Mouse (Mus musculus) E14TG2a.4 (cell line): ENCODE results near the gene Nkd1.

Experiments
- H3K27me3 ChIP-seq: 2 replicates; pipeline ENCODE4 v1.6.1; 2014; ENCODE audit warnings: low read length, control low read depth; ENCODE audit not compliant: insufficient read depth
- H3K36me3 ChIP-seq: 2 replicates; pipeline ENCODE4 v1.6.1; 2014; ENCODE audit warnings: low read length, control low read depth; ENCODE audit not compliant: insufficient read depth
- H3K4me1 ChIP-seq: replicated peaks from 2 replicates; pipeline ENCODE4 v1.6.1; 2014; ENCODE audit warnings: low read depth, low read length, control low read depth
- H3K4me3 ChIP-seq: replicated peaks from 2 replicates; pipeline ENCODE4 v1.5.1; 2014; ENCODE audit warnings: mild to moderate bottlenecking, low read length
- H3K9me3 ChIP-seq: 2 replicates; pipeline ENCODE4 v1.6.1; 2014; ENCODE audit warnings: low read length, control low read depth
- CTCF ChIP-seq: conservative IDR thresholded peaks from 2 replicates; pipeline ENCODE4 v1.5.1; 2014; ENCODE audit warnings: low read length
- NANOG ChIP-seq: IDR thresholded peaks from 2 replicates; pipeline ENCODE4 v1.6.1; 2014; ENCODE audit warnings: borderline replicate concordance, low read length, mixed read lengths
- POU5F1 ChIP-seq: IDR thresholded peaks from 2 replicates; pipeline ENCODE4 v1.6.1; 2014; ENCODE audit warnings: low read length, borderline replicate concordance

The Nkd1 gene

GRCm38 (mm10) chr8:88588205-88588889 lies 67.2 kb downstream of the Nkd1 start:
- H3K27me3 ChIP-seq = 0 out of 2 replicates have a peak, but pooled peaks cover 2% of the 10 kb centered on the region
- TF ChIP-seq POU5F1 (no peak), CTCF (no peak), NANOG (no peak)
- peaks cover 17% of the 10 kb centered on the region for H3K9me3 ChIP-seq
- no peak overlapping the region for H3K4me3 ChIP-seq
- no peaks in the 10 kb centered on the region for H3K36me3 ChIP-seq
- no peaks in the 10 kb centered on the region for H3K4me1 ChIP-seq

GRCm38 (mm10) chr8:88590226-88590625 lies 69.1 kb downstream of the Nkd1 start:
- 0 out of 2 replicates have a peak, but pooled peaks cover 2% of the 10 kb centered on the region for H3K27me3 ChIP-seq
- TF ChIP-seq CTCF (no peak), NANOG (no peak), POU5F1 (no peak)
- peaks cover 17% of the 10 kb centered on the region for H3K9me3 ChIP-seq
- H3K4me1 ChIP-seq = no peaks in the 10 kb centered on the region
- no peak overlapping the region for H3K4me3 ChIP-seq
- H3K36me3 ChIP-seq = no peaks in the 10 kb centered on the region

- TF ChIP-seq CTCF (no peak), POU5F1 (no peak), NANOG (no peak)
- H3K9me3 ChIP-seq = peaks cover 8% of the 10 kb centered on the region
- no peaks in the 10 kb centered on the region for H3K36me3 ChIP-seq
- no peaks in the 10 kb centered on the region for H3K4me1 ChIP-seq
- 0 out of 2 replicates have a peak, but pooled peaks cover 2% of the 10 kb centered on the region for H3K27me3 ChIP-seq
- H3K4me3 ChIP-seq = no peak overlapping the region
Measured at GRCm38 (mm10) chr8:88593947-88594346, 72.8 kb downstream of the Nkd1 start.

GRCm38 (mm10) chr8:88596042-88596441 lies 74.9 kb downstream of the Nkd1 start:
- H3K4me3 ChIP-seq = no peak overlapping the region
- H3K36me3 ChIP-seq = no peaks in the 10 kb centered on the region
- H3K4me1 ChIP-seq = no peaks in the 10 kb centered on the region
- TF ChIP-seq POU5F1 (no peak), NANOG (no peak), CTCF (no peak)
- peaks cover 6% of the 10 kb centered on the region; the same call in 1 of the 2 replicates for H3K27me3 ChIP-seq
- H3K9me3 ChIP-seq = no peaks in the 10 kb centered on the region

GRCm38 (mm10) chr8:88598578-88598977 lies 77.4 kb downstream of the Nkd1 start:
- TF ChIP-seq CTCF = no peak
- no peak for TF ChIP-seq POU5F1
- Histone ChIP-seq H3K4me1 (peaks cover 5% of the 10 kb centered on the region), H3K36me3 (no peaks in the 10 kb centered on the region), H3K27me3 (peaks cover 11% of the 10 kb centered on the region), H3K4me3 (no peak overlapping the region), H3K9me3 (no peaks in the 10 kb centered on the region)

- Histone ChIP-seq H3K36me3 (no peaks in the 10 kb centered on the region), H3K4me1 (peaks cover 12% of the 10 kb centered on the region), H3K9me3 (no peaks in the 10 kb centered on the region), H3K4me3 (no peak overlapping the region), H3K27me3 (peaks cover 12% of the 10 kb centered on the region)
- TF ChIP-seq CTCF (no peak), NANOG (no peak), POU5F1 (no peak)
Measured at GRCm38 (mm10) chr8:88599491-88599890, 78.3 kb downstream of the Nkd1 start.

GRCm38 (mm10) chr8:88603446-88603989 lies 82.4 kb downstream of the Nkd1 start:
- Histone ChIP-seq H3K9me3 (no peaks in the 10 kb centered on the region), H3K4me1 (peaks cover 31% of the 10 kb centered on the region), H3K36me3 (no peaks in the 10 kb centered on the region), H3K4me3 (no peak overlapping the region; the same call in 1 of the 2 replicates), H3K27me3 (peaks cover 12% of the 10 kb centered on the region)
- TF ChIP-seq CTCF (no peak), POU5F1 (no peak), NANOG (no peak)

GRCm38 (mm10) chr8:88604065-88605038 lies 83.2 kb downstream of the Nkd1 start:
- H3K4me3 ChIP-seq = no peak overlapping the region; the same call in 1 of the 2 replicates
- peaks cover 12% of the 10 kb centered on the region for H3K27me3 ChIP-seq
- no peaks in the 10 kb centered on the region for H3K36me3 ChIP-seq
- TF ChIP-seq NANOG (no peak), POU5F1 (no peak), CTCF (no peak)
- H3K9me3 ChIP-seq = no peaks in the 10 kb centered on the region
- peaks cover 40% of the 10 kb centered on the region for H3K4me1 ChIP-seq
